Mouse (Mus musculus) liver, embryonic 18 days (tissue): ENCODE measurements around the gene 1700034I23Rik. TPM values are rescaled to one million over a fixed set of nuclear protein-coding genes. Genes with fewer than 3 reads are reported as not detected.

Experiments used
- polyA plus RNA-seq: library from polyadenylated mRNA; depleted of rRNA; stranded (reverse); fragments of >200 nt; gene quantifications from 2 replicates; pipeline ENCODE4 v1.2.3, GENCODE M21; 2012; rRNA removed

The 1700034I23Rik gene
- not detected in 2 replicates for polyA plus RNA-seq

DNA sequence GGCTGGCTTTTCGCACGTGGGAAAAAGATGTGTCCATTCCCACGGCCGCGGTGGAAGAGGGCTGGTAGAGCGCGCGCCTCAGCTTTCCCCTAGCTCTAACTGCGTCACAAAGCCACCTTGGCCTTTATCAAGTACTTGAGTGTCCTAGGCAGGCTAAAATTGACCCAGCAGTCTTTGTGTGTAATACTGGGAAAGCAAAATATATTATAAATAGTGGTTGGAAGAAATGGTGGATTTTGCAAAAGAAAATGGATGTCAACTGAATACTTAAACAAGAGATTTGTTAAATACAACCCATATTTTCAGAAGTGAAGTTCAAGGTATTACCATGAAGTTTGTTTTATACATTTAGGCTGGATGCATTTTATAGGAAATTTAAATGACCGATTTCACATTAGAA lies at the start of gene 1700034I23Rik:
TSS of gene 1700034I23Rik (minus strand) at position 101 of the 400 bp plus-strand sequence.

DNA sequence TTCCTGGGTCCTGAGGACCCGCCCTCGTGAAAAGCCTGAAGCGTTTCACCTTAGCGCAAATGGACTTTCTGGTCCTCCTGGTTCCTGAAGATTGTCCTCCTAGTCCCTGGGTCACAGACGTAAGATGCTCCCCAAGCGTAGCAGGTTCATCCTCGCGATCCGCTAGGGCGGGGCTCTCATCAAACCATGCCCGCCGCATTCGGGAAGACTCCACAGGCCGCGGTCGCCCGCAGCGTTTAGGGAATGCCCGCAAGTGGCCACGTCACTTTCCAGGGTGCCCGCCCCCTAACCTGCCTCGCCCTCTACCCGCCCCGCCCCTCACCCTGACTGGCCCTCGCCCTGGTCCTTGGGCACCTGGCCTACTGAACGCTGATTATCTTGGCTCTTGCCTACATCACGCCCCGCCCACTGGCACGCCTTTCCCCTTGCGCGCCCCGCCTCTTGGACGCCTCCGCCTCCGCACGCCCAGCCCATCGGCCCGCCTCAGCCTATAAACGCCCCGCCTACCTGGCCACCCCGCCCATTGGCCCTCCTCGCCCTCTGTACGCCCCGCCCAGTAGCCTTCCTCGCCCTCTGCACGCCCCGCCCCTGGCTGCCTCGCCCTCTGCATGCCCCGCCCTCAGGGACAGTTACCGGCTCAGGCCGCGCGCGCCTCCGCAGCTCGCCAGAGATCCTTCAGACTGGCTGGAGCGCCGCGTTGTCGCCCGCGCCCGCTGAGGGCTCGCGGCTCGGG lies 47.0 kb upstream of the 1700034I23Rik start, which contains the start of gene Larp1b:
TSS of gene Larp1b (plus strand) at position 659 of the 733 bp plus-strand sequence.

Other genes with a start within 250 kb of the 1700034I23Rik start
- gene Slc25a31, start 193.7 kb downstream of the 1700034I23Rik start, polyA plus RNA-seq = 0.02 and 0.03 TPM in 2 replicates
- gene Hspa4l, start 158.0 kb downstream of the 1700034I23Rik start, polyA plus RNA-seq = 3.3 and 3.8 TPM in 2 replicates
- 9.4 and 9.9 TPM in 2 replicates for gene Plk4, start 102.5 kb downstream of the 1700034I23Rik start, polyA plus RNA-seq
- gene Mfsd8, start 55.7 kb downstream of the 1700034I23Rik start, polyA plus RNA-seq = 2.0 and 2.2 TPM in 2 replicates
- gene Abhd18, start 55.6 kb downstream of the 1700034I23Rik start, polyA plus RNA-seq = 4.0 and 4.2 TPM in 2 replicates
- 14.5 and 15.7 TPM in 2 replicates for gene Larp1b, start 47.3 kb upstream of the 1700034I23Rik start, polyA plus RNA-seq
- gene Pgrmc2, start 180.5 kb upstream of the 1700034I23Rik start, polyA plus RNA-seq = 13.0 and 13.7 TPM in 2 replicates